Mouse (Mus musculus): ENCODE results near the gene Nosip. TPM values are rescaled to one million over a fixed set of nuclear protein-coding genes. Genes with fewer than 3 reads are reported as not detected.

Nosip gene
- polyA plus RNA-seq, 1 experiment from 2014 or later = 79.5 TPM

DNA sequence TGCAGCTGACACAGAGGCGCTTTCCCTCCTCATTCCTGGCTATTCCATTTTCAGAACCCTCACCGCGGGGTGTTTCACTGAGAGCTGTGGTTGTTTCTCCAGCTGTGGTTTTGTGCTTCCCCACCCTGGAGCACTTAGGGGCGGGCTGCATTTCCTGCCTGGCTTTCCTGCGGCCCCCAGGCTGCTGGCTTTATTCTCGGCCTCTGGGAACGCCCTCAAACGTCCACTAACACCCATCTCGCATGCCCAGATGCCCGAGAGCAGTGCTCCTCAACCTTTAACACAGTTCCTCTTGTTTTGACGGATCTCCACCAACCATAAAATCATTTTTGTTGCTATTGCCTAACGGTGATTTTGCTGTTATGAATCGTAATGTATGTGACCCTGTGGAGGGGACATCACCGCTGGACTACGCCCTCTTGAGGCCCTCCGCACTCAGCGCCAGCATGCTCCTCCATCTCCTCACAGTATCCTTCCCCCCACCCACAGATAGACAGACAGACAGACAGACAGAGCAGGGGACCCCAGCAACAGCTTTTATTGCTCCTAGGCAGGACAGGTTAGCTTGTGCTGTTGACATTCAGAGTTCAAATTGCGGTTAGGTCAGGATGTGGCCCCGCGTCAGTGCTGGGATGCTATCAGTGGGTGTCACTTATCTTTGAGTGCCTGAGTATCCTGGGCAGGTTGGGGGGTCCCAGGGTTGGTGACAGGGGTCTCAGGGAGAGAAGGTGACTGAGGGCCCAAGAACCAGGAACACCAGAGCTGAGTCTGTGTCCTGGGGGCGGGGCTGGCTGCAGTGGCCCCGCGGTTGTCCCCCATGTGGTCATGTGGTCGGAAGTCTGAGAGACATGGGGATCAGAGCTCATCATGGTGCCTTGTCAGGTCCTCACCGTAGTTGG lies 20.4 kb downstream of the Nosip start:
- Histone ChIP-seq H3K36me3 (peaks cover 65% of the 10 kb centered on the region), H3K4me2 (no peak overlapping the region), H3K27me3 (no peaks in the 10 kb centered on the region), H3K4me1 (peaks cover 21% of the 10 kb centered on the region; the same call in 1 of the 2 replicates), H3K9me3 (replicated peaks) (no peaks in the 10 kb centered on the region), H3K9ac (no peak overlapping the region), H3K27ac (peak overlapping the region; percentile 74), H3K4me3 (replicated peaks) (0 out of 2 replicates have a peak overlapping the region, but pooled peaks have one; percentile 7)
- 69% methylated on average over 25 of the region's 25 CpGs for WGBS
- ATAC-seq (replicated peaks; ENCODE audit: low FRiP score) = 0 out of 2 replicates have a peak, but pooled peaks have one; percentile 8

DNA sequence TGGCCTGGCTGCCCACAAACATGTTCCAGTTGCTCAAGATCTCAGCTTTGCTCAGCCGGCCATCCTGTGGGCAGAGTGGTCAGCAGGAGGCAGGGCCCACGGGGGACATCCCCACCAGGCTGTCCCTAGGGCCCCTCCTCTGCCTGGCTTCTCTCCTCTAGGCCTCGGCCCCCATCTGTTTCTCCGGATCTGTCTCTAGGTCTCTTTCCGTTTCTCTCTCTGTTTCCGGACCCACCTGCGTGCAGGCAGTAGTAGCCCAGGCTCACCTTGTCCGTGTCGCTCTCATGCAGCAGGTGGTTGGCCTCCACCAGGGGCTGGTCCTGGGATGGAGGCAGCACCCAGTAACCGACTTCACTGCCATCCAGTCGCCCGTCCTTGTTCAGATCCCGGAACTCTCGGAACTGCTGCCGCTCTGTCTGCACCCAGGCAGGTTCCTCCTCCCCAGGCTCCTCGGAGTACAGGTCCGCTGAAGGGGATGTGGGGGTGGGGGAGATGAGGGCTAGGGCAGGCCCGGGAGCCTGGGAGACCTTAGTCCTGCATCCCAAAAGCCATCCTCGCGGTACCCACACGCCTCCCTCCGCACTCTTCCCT lies 21.2 kb downstream of the Nosip start:
- no peak overlapping the region for H3K4me3 ChIP-seq (replicated peaks)
- ATAC-seq (replicated peaks; ENCODE audit: low FRiP score) = no peak
- 82% methylated on average over 22 of the region's 22 CpGs for WGBS
- H3K9ac ChIP-seq = no peak overlapping the region
- H3K36me3 ChIP-seq = peaks cover 69% of the 10 kb centered on the region
- no peaks in the 10 kb centered on the region for H3K9me3 ChIP-seq (replicated peaks)
- no peak overlapping the region for H3K4me2 ChIP-seq
- peaks cover 21% of the 10 kb centered on the region; the same call in 1 of the 2 replicates for H3K4me1 ChIP-seq
- peak overlapping the region; percentile 74; the same call in 1 of the 2 replicates for H3K27ac ChIP-seq
- no peaks in the 10 kb centered on the region for H3K27me3 ChIP-seq

DNA sequence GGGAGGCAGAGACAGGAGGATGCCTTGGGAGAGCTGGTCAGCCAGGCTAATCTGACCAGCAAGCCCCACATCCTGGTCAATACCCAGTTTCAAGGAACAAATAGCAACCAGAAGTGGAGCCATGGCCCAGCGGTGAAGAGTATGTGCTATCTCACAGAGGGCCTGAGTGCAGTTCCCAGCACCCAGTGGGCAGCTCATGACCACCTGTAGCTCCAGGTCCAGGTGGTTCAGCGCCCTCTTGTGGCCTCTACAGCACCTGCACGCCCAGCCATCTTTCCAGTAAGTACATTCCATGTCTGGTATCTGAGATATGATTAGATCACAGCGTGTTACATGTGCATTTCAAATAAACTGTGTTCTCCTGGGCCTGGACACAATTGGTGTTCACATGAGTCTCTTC lies 23.9 kb downstream of the Nosip start:
- Histone ChIP-seq H3K36me3 (peaks cover 78% of the 10 kb centered on the region), H3K9ac (no peak overlapping the region), H3K4me1 (peaks cover 28% of the 10 kb centered on the region), H3K27ac (no peak overlapping the region), H3K9me3 (replicated peaks) (no peaks in the 10 kb centered on the region), H3K4me3 (replicated peaks) (no peak overlapping the region), H3K4me2 (no peak overlapping the region), H3K27me3 (no peaks in the 10 kb centered on the region)
- no peak for ATAC-seq (replicated peaks; ENCODE audit: low FRiP score)
- 84% methylated on average over 4 of the region's 4 CpGs for WGBS

DNA sequence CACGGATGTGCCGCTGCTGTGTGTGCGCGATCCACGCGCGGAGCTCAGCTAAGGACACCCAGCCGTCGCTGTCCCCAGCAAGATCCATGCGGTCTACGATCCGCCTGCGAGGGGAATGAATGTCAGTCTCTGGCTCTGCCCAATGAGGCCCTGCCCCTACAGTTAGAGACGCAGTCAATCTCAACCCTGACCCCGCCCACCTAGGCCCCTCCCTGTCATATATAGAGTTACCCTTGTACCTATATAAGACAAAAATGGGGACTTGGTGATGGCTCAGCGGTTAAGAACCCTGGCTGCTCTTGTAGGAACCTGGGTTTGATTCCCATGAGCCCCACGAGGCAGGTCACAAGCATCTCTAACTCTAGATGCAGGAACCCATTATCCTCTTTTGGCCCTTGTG lies 26.4 kb downstream of the Nosip start:
- Histone ChIP-seq H3K27me3 (no peaks in the 10 kb centered on the region), H3K9me3 (replicated peaks) (no peaks in the 10 kb centered on the region), H3K9ac (no peak overlapping the region), H3K4me3 (replicated peaks) (no peak overlapping the region), H3K4me1 (peaks cover 27% of the 10 kb centered on the region), H3K4me2 (no peak overlapping the region), H3K36me3 (peaks cover 60% of the 10 kb centered on the region), H3K27ac (no peak overlapping the region)
- 94% methylated on average over 17 of the region's 17 CpGs for WGBS
- ATAC-seq (replicated peaks; ENCODE audit: low FRiP score) = no peak

DNA sequence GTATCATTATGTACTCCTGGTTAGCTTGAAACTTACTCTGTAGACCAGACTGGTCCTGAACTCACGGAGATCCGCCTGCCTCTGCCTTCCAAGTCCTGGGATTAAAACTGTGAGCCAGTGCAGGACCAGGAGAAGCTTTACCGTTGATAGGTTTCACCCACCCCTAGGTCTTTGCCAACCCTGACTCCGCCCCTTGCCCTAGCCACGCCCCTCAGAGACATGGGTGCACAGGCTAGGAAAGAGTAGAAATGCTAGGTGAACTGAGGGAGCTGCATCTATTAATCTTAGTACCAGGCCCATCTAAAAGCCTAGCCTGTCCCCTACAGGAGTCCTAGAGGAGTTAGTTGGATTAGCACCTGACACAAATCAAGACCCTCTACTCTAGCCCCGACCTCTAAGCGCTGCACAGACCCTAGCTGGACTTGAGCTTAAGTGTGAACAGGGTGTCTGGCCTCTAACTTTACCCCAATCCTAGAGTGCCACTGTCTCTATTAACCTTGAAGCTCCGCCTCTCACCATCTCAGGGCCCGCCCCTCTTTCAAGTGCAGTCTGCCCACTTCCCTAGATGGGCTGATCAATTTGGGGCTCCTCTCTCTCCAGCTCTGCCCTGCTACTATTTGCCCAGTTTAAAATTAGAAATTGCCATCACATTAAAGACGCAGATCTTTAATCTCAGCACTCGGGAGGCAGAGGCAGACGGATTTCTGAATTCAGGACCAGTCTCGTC lies 28.2 kb downstream of the Nosip start:
- no peaks in the 10 kb centered on the region for H3K27me3 ChIP-seq
- H3K36me3 ChIP-seq = peaks cover 42% of the 10 kb centered on the region
- H3K4me1 ChIP-seq = peaks cover 45% of the 10 kb centered on the region
- ATAC-seq (replicated peaks; ENCODE audit: low FRiP score) = no peak
- peak overlapping the region; percentile 90; the same call in 1 of the 2 replicates for H3K27ac ChIP-seq
- peak overlapping the region; percentile 77; the same call in 1 of the 2 replicates for H3K9ac ChIP-seq
- H3K9me3 ChIP-seq (replicated peaks) = no peaks in the 10 kb centered on the region
- peak overlapping the region; percentile 59 for H3K4me3 ChIP-seq (replicated peaks)
- WGBS = 76% methylated on average over 13 of the region's 13 CpGs
- peak overlapping the region; percentile 79 for H3K4me2 ChIP-seq

DNA sequence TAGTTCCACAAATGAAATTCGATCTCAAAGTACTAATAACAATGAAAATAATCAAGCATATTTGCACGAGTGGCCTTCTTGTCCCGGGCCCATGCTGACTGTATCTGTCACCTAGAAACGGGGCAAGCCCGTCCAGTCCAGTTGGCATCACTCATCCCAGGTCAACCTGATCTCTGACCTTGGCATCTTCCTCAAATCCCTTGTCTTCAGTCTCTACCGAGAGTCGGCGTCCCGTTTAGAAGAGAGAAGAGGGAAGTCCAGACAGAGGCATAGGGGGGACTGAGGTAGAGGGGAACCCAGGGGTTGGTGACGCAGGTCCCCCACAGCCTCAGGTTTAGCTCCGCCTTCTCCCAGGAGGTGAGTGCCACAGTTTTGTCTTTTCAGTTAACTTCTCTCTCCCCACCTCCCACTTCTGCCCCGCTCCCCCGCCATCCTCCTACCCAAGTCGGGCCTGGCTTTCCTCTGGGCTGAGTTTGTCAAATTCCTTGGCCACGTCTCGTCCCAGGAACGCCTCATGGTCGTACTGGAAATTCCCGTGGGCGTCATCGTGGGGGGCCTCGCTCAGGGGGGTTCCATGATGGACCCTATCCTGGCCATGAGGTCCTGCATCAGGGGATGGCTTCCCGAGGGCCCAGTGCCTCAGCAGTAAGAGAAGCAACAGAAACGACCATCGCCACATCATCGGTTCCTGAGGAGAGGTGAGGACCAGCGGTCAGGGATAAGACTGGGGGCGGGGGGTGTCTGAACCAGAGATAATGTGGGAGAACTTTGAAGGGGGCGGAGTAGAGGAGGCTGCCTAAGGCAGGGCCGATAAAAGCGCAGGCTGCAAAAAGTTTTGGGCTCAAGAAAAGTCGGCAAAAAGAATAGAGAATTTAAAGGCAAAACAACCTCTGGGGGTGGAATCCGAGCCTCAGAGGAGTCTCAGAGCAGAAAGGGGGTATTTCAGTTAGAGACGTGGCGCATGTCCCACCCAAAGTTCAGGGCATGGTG lies 29.1 kb downstream of the Nosip start:
- WGBS = 8% methylated on average over 35 of the region's 35 CpGs
- peak; percentile 52 for ATAC-seq (replicated peaks; ENCODE audit: low FRiP score)
- peaks cover 47% of the 10 kb centered on the region for H3K4me1 ChIP-seq
- no peaks in the 10 kb centered on the region for H3K27me3 ChIP-seq
- peak overlapping the region; percentile 79 for H3K4me2 ChIP-seq
- H3K9ac ChIP-seq = peak overlapping the region; percentile 77
- H3K27ac ChIP-seq = peak overlapping the region; percentile 90
- no peaks in the 10 kb centered on the region for H3K9me3 ChIP-seq (replicated peaks)
- H3K4me3 ChIP-seq (replicated peaks) = peak overlapping the region; percentile 59
- peaks cover 36% of the 10 kb centered on the region for H3K36me3 ChIP-seq

DNA sequence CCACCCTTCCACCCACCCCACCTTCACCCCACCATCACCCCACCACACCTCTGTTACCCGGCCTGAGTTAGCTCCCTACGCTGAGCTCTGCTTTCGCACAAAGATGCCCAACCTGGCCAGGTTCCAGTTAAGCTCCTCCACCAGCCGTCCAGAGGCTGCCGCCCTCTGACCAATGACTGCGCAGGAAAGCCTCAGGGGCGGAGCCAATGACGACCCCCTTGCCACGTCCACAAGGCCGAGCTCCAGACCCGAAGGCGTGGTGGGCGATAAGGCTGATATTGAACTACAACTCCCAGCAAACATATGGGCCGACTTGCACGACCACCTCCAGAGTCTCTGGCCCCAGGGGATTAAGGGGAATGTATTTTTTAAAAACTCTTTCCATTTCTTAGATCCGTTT lies 29.8 kb downstream of the Nosip start, which contains the start of gene Rcn3:
Gene Rcn3 (minus strand): TSS at position 174 of the 400 bp plus-strand sequence.
- under 1% methylated on average over 16 of the region's 16 CpGs for WGBS
- H3K27ac ChIP-seq = peak within 1 kb of the TSS; percentile 91
- no peaks in the 10 kb centered on the region for H3K9me3 ChIP-seq (replicated peaks)
- H3K4me1 ChIP-seq = peaks cover 47% of the 10 kb centered on the region
- peak; percentile 92 for ATAC-seq (replicated peaks; ENCODE audit: low FRiP score)
- peak within 1 kb of the TSS; percentile 77 for H3K9ac ChIP-seq
- peak within 1 kb of the TSS; percentile 59 for H3K4me3 ChIP-seq (replicated peaks)
- no peaks in the 10 kb centered on the region for H3K27me3 ChIP-seq
- peaks cover 30% of the 10 kb centered on the region for H3K36me3 ChIP-seq
- peak within 1 kb of the TSS; percentile 79 for H3K4me2 ChIP-seq

DNA sequence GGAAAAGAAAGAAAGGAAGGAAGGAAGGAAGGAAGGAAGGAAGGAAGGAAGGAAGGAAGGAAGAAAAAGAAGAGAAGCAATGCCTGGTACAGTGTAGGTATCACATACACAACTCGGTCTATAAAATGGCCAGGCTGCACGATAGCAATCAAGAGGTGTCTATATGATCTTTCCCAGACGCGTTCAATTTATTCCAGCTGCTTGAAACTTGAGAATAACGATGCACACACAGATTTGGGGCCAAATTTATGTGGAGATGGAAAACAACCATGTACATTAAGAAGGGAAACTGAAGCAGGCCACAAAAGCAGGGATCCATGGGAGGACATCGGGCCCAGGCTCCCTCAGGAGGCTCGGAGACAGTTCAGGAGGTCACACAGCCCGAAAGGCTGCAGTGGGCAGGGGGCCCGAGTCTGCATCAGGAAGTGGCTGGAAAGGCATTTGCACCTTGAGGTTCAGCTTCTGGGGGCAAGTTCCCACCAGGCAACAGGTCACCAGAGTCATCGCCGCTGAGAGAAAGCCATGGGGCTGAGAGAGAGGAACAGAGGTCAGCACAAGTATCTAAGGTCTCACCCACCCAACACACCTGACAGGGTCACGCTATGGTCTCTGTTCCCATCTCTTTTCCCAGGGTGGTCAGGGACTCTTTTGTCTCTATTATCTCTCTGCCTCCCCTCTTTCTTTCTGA lies 30.7 kb downstream of the Nosip start:
- H3K4me2 ChIP-seq = peak overlapping the region; percentile 28

DNA sequence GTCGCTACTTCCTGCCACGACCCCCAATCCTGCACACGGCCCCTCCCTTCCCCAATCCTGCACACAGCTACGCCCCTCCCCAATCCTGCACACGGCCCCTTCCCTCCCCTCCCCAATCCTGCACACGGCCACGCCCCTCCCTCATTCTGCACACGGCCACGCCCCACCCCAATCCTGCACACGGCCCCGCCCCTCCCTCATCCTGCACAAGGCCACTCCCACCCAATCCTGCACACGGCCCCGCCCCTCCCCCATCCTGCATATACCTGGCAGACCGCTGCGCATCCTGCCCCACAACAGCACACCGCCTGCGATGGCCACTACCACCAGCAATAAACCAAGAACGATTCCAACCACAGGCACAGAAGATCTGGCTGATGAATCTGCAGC lies 31.3 kb downstream of the Nosip start:
- ATAC-seq (replicated peaks; ENCODE audit: low FRiP score) = no peak
- Histone ChIP-seq H3K4me2 (peak overlapping the region; percentile 28; the same call in 1 of the 2 replicates), H3K9me3 (replicated peaks) (no peaks in the 10 kb centered on the region)

More for the DNA sequence above, 30.7 kb downstream of the Nosip start:
- WGBS = 38% methylated on average over 12 of the region's 12 CpGs
- peaks cover 21% of the 10 kb centered on the region for H3K36me3 ChIP-seq
- H3K27me3 ChIP-seq = no peaks in the 10 kb centered on the region
- H3K4me3 ChIP-seq (replicated peaks) = no peak overlapping the region
- H3K27ac ChIP-seq = peak overlapping the region; percentile 91
- peaks cover 53% of the 10 kb centered on the region for H3K4me1 ChIP-seq
- no peak overlapping the region for H3K9ac ChIP-seq
- ATAC-seq (replicated peaks; ENCODE audit: low FRiP score) = no peak
- H3K9me3 ChIP-seq (replicated peaks) = no peaks in the 10 kb centered on the region

DNA sequence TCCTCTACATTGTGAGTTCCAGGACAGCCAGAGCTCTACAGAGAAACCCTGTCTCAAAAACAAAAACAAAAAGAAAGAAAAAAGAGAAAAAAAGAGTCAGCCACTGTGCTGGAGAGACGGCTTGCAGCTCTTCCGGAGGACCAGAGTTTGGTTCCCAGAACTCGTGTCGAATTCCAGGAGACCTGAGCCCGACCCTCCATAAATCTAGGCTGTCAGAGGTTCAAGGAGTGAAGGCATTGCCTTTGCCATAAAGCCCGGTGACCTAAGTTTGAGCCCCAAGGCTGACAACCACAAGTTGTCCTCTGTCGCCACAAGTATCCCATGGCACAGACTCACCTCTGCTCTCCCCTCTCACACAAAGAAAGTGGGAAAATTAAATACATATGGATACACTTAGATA lies 31.9 kb downstream of the Nosip start:
- 0 out of 2 replicates have a peak, but pooled peaks have one; percentile 3 for ATAC-seq (replicated peaks; ENCODE audit: low FRiP score)
- Histone ChIP-seq H3K4me3 (replicated peaks) (0 out of 2 replicates have a peak overlapping the region, but pooled peaks have one; percentile 2), H3K27me3 (no peaks in the 10 kb centered on the region), H3K4me1 (peaks cover 53% of the 10 kb centered on the region), H3K27ac (peak overlapping the region; percentile 91), H3K4me2 (peak overlapping the region; percentile 28; the same call in 1 of the 2 replicates), H3K9me3 (replicated peaks) (no peaks in the 10 kb centered on the region), H3K36me3 (peaks cover 18% of the 10 kb centered on the region), H3K9ac (no peak overlapping the region)
- WGBS = 7% methylated on average over 7 of the region's 7 CpGs

More for the DNA sequence above, 31.3 kb downstream of the Nosip start:
- no peaks in the 10 kb centered on the region for H3K27me3 ChIP-seq
- H3K36me3 ChIP-seq = peaks cover 17% of the 10 kb centered on the region
- peaks cover 53% of the 10 kb centered on the region for H3K4me1 ChIP-seq
- H3K27ac ChIP-seq = peak overlapping the region; percentile 91
- H3K9ac ChIP-seq = 0 out of 2 replicates have a peak overlapping the region, but pooled peaks have one; percentile 17
- H3K4me3 ChIP-seq (replicated peaks) = 0 out of 2 replicates have a peak overlapping the region, but pooled peaks have one; percentile 2
- 22% methylated on average over 18 of the region's 18 CpGs for WGBS
